Mouse (Mus musculus) intestine, embryonic 14.5 days (tissue): ENCODE data around the gene Dlg4. TPM values are rescaled to one million over a fixed set of nuclear protein-coding genes. Genes with fewer than 3 reads are reported as not detected.

ENCODE experiments used
- ATAC-seq: fragments of 200-750 bp; cut with Nextera tagmentation; replicated peaks from 2 replicates; pipeline ENCODE4 v1.8.0; 2017; ENCODE audit warnings: low read depth, moderate number of reproducible peaks, moderate TSS enrichment, moderate library complexity; ENCODE audit not compliant: low FRiP score, low TSS enrichment
- DNase-seq: peaks from one replicate; pipeline ENCODE4 v3.0.0-alpha.2; 2018; ENCODE audit warnings: low spot score
- H3K27ac ChIP-seq: fragments of 300-500 bp; sonication (generic); 2 replicates; pipeline ENCODE4 v1.5.1; 2014; ENCODE audit warnings: low read depth, mild to moderate bottlenecking, control low read depth
- H3K27me3 ChIP-seq: fragments of 300-500 bp; sonication (generic); replicated peaks from 2 replicates; pipeline ENCODE4 v1.6.1; 2014; ENCODE audit warnings: low read length, control low read depth; ENCODE audit not compliant: control insufficient read depth, insufficient read depth
- H3K36me3 ChIP-seq: fragments of 300-500 bp; sonication (generic); 2 replicates; pipeline ENCODE4 v1.6.1; 2014; ENCODE audit warnings: low read length, control low read depth; ENCODE audit not compliant: control insufficient read depth, insufficient read depth
- H3K4me1 ChIP-seq: fragments of 300-500 bp; sonication (generic); replicated peaks from 2 replicates; pipeline ENCODE4 v1.6.1; 2014; ENCODE audit warnings: low read length, control low read depth, mixed read lengths; ENCODE audit not compliant: control insufficient read depth, insufficient read depth
- H3K4me2 ChIP-seq: fragments of 300-500 bp; sonication (generic); 2 replicates; pipeline ENCODE4 v1.6.1; 2014; ENCODE audit warnings: low read length
- H3K4me3 ChIP-seq: fragments of 300-500 bp; sonication (generic); 2 replicates; pipeline ENCODE4 v1.5.1; 2014; ENCODE audit warnings: low read depth, low read length, control low read depth, mixed read lengths
- H3K9ac ChIP-seq: fragments of 300-500 bp; sonication (generic); 2 replicates; pipeline ENCODE4 v1.6.1; 2014; ENCODE audit warnings: mild to moderate bottlenecking, low read length
- H3K9me3 ChIP-seq: fragments of 300-500 bp; sonication (generic); 2 replicates; pipeline ENCODE4 v1.6.1; 2016; ENCODE audit warnings: low read length, control low read depth; ENCODE audit not compliant: control insufficient read depth
- WGBS: fragments of 180-500 bp; shearing (Covaris S2); extraction: QIAGEN DNeasy Blood & Tissue Kit; methylation state at CpG from one replicate; pipeline ENCODE4 v1.1.7; 2014; 5-methylcytosine and 5-hydroxymethylcytosine counted together
- polyA plus RNA-seq: library from polyadenylated mRNA; unstranded; fragments of >200 nt; fragmentation: Nextera tagmentation; extraction: Ambion mirVana; gene quantifications from 2 replicates; pipeline ENCODE4 v1.2.1, GENCODE M21; 2014

Gene Dlg4
- polyA plus RNA-seq, 1 experiment from 2014 or later: 7.7 TPM

- ATAC-seq: no peak
- Histone ChIP-seq H3K27me3 (no peaks in the 10 kb centered on the region), H3K9me3 (no peaks in the 10 kb centered on the region), H3K4me1 (peaks cover 57% of the 10 kb centered on the region), H3K36me3 (peaks cover 26% of the 10 kb centered on the region), H3K9ac (no peak overlapping the region), H3K4me2 (peak overlapping the region; percentile 59), H3K4me3 (peak overlapping the region; percentile 25), H3K27ac (peak overlapping the region; percentile 68)
- no peak for DNase-seq
- 16% methylated on average over 12 of the region's 12 CpGs for WGBS
Observed at GRCm38 (mm10) chr11:70028401-70029129, 11.8 kb downstream of the Dlg4 start.

GRCm38 (mm10) chr11:70029130-70029801 lies 12.5 kb downstream of the Dlg4 start:
- Histone ChIP-seq H3K4me1 (peaks cover 51% of the 10 kb centered on the region), H3K9ac (peak overlapping the region; percentile 1; the same call in 1 of the 2 replicates), H3K9me3 (no peaks in the 10 kb centered on the region), H3K36me3 (peaks cover 29% of the 10 kb centered on the region), H3K27ac (peak overlapping the region; percentile 68), H3K27me3 (no peaks in the 10 kb centered on the region), H3K4me2 (peak overlapping the region; percentile 59), H3K4me3 (peak overlapping the region; percentile 25)
- WGBS: under 1% methylated on average over 20 of the region's 20 CpGs
- ATAC-seq: peak; percentile 88
- peak; percentile 88 for DNase-seq

GRCm38 (mm10) chr11:70029829-70030550 lies 13.2 kb downstream of the Dlg4 start:
- peak overlapping the region; percentile 68; the same call in 1 of the 2 replicates for H3K27ac ChIP-seq
- peaks cover 29% of the 10 kb centered on the region for H3K36me3 ChIP-seq
- H3K4me1 ChIP-seq: peaks cover 46% of the 10 kb centered on the region
- DNase-seq (no peak), ATAC-seq (0 out of 2 replicates have a peak, but pooled peaks have one; percentile 18)
- H3K9ac ChIP-seq: peak overlapping the region; percentile 1; the same call in 1 of the 2 replicates
- 35% methylated on average over 11 of the region's 11 CpGs for WGBS
- H3K4me2 ChIP-seq: peak overlapping the region; percentile 59
- H3K4me3 ChIP-seq: peak overlapping the region; percentile 25; the same call in 1 of the 2 replicates
- no peaks in the 10 kb centered on the region for H3K9me3 ChIP-seq
- no peaks in the 10 kb centered on the region for H3K27me3 ChIP-seq

GRCm38 (mm10) chr11:70030651-70031320 lies 14.0 kb downstream of the Dlg4 start:
- no peak overlapping the region for H3K9ac ChIP-seq
- no peaks in the 10 kb centered on the region for H3K27me3 ChIP-seq
- peaks cover 29% of the 10 kb centered on the region for H3K36me3 ChIP-seq
- H3K4me3 ChIP-seq: no peak overlapping the region
- WGBS: 91% methylated on average over 28 of the region's 28 CpGs
- no peak overlapping the region for H3K27ac ChIP-seq
- DNase-seq: no peak
- H3K9me3 ChIP-seq: no peaks in the 10 kb centered on the region
- peaks cover 41% of the 10 kb centered on the region for H3K4me1 ChIP-seq
- ATAC-seq: no peak
- no peak overlapping the region for H3K4me2 ChIP-seq

- ATAC-seq (no peak), DNase-seq (no peak)
- H3K9me3 ChIP-seq: no peaks in the 10 kb centered on the region
- no peak overlapping the region for H3K9ac ChIP-seq
- no peak overlapping the region for H3K4me2 ChIP-seq
- peaks cover 36% of the 10 kb centered on the region for H3K4me1 ChIP-seq
- H3K36me3 ChIP-seq: peaks cover 29% of the 10 kb centered on the region
- H3K27ac ChIP-seq: no peak overlapping the region
- H3K27me3 ChIP-seq: no peaks in the 10 kb centered on the region
- H3K4me3 ChIP-seq: no peak overlapping the region
- WGBS: 98% methylated on average over 11 of the region's 11 CpGs
Observed at GRCm38 (mm10) chr11:70031321-70031670, 14.6 kb downstream of the Dlg4 start.

- no peak overlapping the region for H3K4me3 ChIP-seq
- H3K4me1 ChIP-seq: no peaks in the 10 kb centered on the region
- no peaks in the 10 kb centered on the region for H3K27me3 ChIP-seq
- H3K27ac ChIP-seq: no peak overlapping the region
- H3K9me3 ChIP-seq: no peaks in the 10 kb centered on the region
- DNase-seq (no peak), ATAC-seq (no peak)
- no peak overlapping the region for H3K4me2 ChIP-seq
- 80% methylated on average over 7 of the region's 7 CpGs for WGBS
- H3K36me3 ChIP-seq: peaks cover 50% of the 10 kb centered on the region
- H3K9ac ChIP-seq: no peak overlapping the region
Observed at GRCm38 (mm10) chr11:70038174-70038573, 21.4 kb downstream of the Dlg4 start.

GRCm38 (mm10) chr11:70039631-70040030 lies 22.9 kb downstream of the Dlg4 start:
- WGBS: 94% methylated on average over 10 of the region's 10 CpGs
- H3K36me3 ChIP-seq: peaks cover 54% of the 10 kb centered on the region

GRCm38 (mm10) chr11:70040184-70040583 lies 23.4 kb downstream of the Dlg4 start:
- H3K4me3 ChIP-seq: no peak overlapping the region
- DNase-seq (no peak), ATAC-seq (no peak)
- WGBS: 87% methylated on average over 7 of the region's 7 CpGs
- H3K4me2 ChIP-seq: no peak overlapping the region
- no peak overlapping the region for H3K27ac ChIP-seq
- H3K36me3 ChIP-seq: peaks cover 54% of the 10 kb centered on the region
- H3K4me1 ChIP-seq: no peaks in the 10 kb centered on the region
- H3K9ac ChIP-seq: no peak overlapping the region
- H3K9me3 ChIP-seq: no peaks in the 10 kb centered on the region
- H3K27me3 ChIP-seq: no peaks in the 10 kb centered on the region

More at GRCm38 (mm10) chr11:70039631-70040030, 22.9 kb downstream of the Dlg4 start:
- Histone ChIP-seq H3K9me3 (no peaks in the 10 kb centered on the region), H3K27ac (no peak overlapping the region), H3K4me3 (no peak overlapping the region), H3K4me2 (no peak overlapping the region), H3K4me1 (no peaks in the 10 kb centered on the region), H3K9ac (no peak overlapping the region), H3K27me3 (no peaks in the 10 kb centered on the region)
- ATAC-seq: no peak
- no peak for DNase-seq
